ENCODE assay signal across 15 mouse cellular contexts in the genomic region with DNA sequence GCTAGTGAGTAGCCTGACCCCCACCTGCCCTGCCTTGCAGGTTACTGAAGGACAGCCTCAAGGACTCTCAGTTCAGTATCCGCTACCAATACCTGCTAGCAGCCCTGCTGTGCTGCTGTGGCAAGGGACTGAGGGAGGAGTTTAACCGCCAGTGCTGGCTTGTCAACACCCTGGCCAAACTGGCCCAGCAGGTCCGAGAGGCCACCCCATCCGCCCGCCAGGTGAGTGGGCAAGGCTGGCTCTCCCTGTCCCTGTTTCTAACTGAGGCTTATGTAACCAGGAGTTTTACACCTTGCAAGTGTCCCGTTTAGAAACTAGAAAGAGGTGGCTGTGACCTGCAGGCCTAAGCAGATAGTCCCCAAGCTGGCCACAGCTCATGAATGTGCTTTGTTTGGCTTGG. TPM values are rescaled to one million over a fixed set of nuclear protein-coding genes. Genes with fewer than 3 reads are reported as not detected.
DNase-seq lines count a peak whose midpoint lies in the region; ATAC-seq and TF ChIP-seq lines count a peak whose summit lies in the region.
"Had no signal": no experiment of that assay in that cellular context is flagged by ENCODE, and none has a peak within 500 bp of the region (broad histone marks: within the 10 kb centered on the region; RNA-seq: fewer than 3 reads in every experiment).

No protein-coding gene starts in this region.

- H3K27ac ChIP-seq in intestine, embryonic 14.5 days (ENCODE audit: low read depth): no peak overlapping the region
- H3K27ac ChIP-seq in small intestine, adult 2 months (ENCODE audit: insufficient read depth, low read depth, low read length): peak overlapping the region; percentile 26; the same call in 1 of the 2 replicates
- H3K27ac ChIP-seq in midbrain, embryonic 16.5 days (ENCODE audit: low read length): no peak overlapping the region
- H3K27ac ChIP-seq: liver, embryonic 12.5 days; midbrain, embryonic 10.5 days had no signal

- no peak for TF ChIP-seq POLR2A in small intestine, adult 2 months (IDR thresholded peaks at IDR 0.05; ENCODE audit: low read depth, low read length)

- H3K9me3 ChIP-seq in intestine, embryonic 14.5 days (ENCODE audit: control insufficient read depth, low read length): no peaks in the 10 kb centered on the region
- H3K9me3 ChIP-seq in midbrain, embryonic 16.5 days (replicated peaks; ENCODE audit: control insufficient read depth, low read length, poor library complexity, severe bottlenecking): no peaks in the 10 kb centered on the region
- H3K9me3 ChIP-seq: liver, embryonic 12.5 days; midbrain, embryonic 10.5 days had no signal

- peaks cover 54% of the 10 kb centered on the region for H3K36me3 ChIP-seq in intestine, embryonic 14.5 days (ENCODE audit: control insufficient read depth, insufficient read depth, low read length)
- H3K36me3 ChIP-seq in small intestine, adult 2 months (ENCODE audit: control insufficient read depth, insufficient read depth, low read length): peaks cover 49% of the 10 kb centered on the region
- H3K36me3 ChIP-seq in midbrain, embryonic 16.5 days (ENCODE audit: control insufficient read depth, insufficient read depth, low read length): peaks cover 40% of the 10 kb centered on the region

- no peak for DNase-seq in intestine, embryonic 14.5 days (ENCODE audit: low spot score)
- peak; percentile 70 for DNase-seq in kidney, adult 18-20 months
- peak; percentile 59 to 76 for DNase-seq in kidney, postnatal 4 days
- DNase-seq in heart, adult 9 months (ENCODE audit: low spot score in 2 of 2): no peak
- DNase-seq in left cerebral cortex, postnatal 14 days (ENCODE audit: low spot score in 2 of 2): no peak
- DNase-seq: adrenal gland, postnatal 36 days; cerebellum, adult 11-12 months; heart, adult 18-20 months; right cerebral cortex, adult 18-20 months had no signal

- no peak overlapping the region for H3K4me2 ChIP-seq in intestine, embryonic 14.5 days (ENCODE audit: low read length)
- no peak overlapping the region for H3K4me2 ChIP-seq in midbrain, embryonic 16.5 days (ENCODE audit: low read length)
- H3K4me2 ChIP-seq: liver, embryonic 12.5 days had no signal

- peak; percentile 71 for ATAC-seq in intestine, embryonic 14.5 days (replicated peaks; ENCODE audit: low FRiP score, low TSS enrichment, low read depth)
- no peak for ATAC-seq in midbrain, embryonic 16.5 days
- ATAC-seq in inflammation-experienced regulatory T-cells, adult 6 months: no peak
- ATAC-seq: forebrain, embryonic 14.5 days; liver, embryonic 12.5 days had no signal

- intact Hi-C loops in left cerebral cortex, postnatal 14 days (cut with DNase I): no loop called here

- no peak overlapping the region for H3K4me3 ChIP-seq in intestine, embryonic 14.5 days (ENCODE audit: low read depth, low read length)
- H3K4me3 ChIP-seq in small intestine, adult 2 months (ENCODE audit: low read depth, low read length): no peak overlapping the region
- H3K4me3 ChIP-seq in midbrain, embryonic 16.5 days (ENCODE audit: low read depth, low read length): no peak overlapping the region
- H3K4me3 ChIP-seq: liver, embryonic 12.5 days; midbrain, embryonic 10.5 days had no signal

- no peaks in the 10 kb centered on the region for H3K27me3 ChIP-seq in intestine, embryonic 14.5 days (replicated peaks; ENCODE audit: control insufficient read depth, insufficient read depth, low read length)
- H3K27me3 ChIP-seq in small intestine, adult 2 months (ENCODE audit: control insufficient read depth, insufficient read depth, low read length): no peaks in the 10 kb centered on the region
- no peaks in the 10 kb centered on the region for H3K27me3 ChIP-seq in midbrain, embryonic 16.5 days (ENCODE audit: control insufficient read depth, insufficient read depth, low read depth, low read length)
- H3K27me3 ChIP-seq: liver, embryonic 12.5 days had no signal

- no peak overlapping the region for H3K9ac ChIP-seq in intestine, embryonic 14.5 days (ENCODE audit: low read length)
- no peak overlapping the region for H3K9ac ChIP-seq in midbrain, embryonic 16.5 days (ENCODE audit: low read depth, low read length)
- H3K9ac ChIP-seq: liver, embryonic 12.5 days had no signal

- H3K4me1 ChIP-seq in intestine, embryonic 14.5 days (replicated peaks; ENCODE audit: control insufficient read depth, insufficient read depth, low read length): no peaks in the 10 kb centered on the region
- peaks cover 10% of the 10 kb centered on the region for H3K4me1 ChIP-seq in small intestine, adult 2 months (ENCODE audit: control insufficient read depth, insufficient read depth, insufficient read length, low read length)
- no peaks in the 10 kb centered on the region; the same call in 1 of the 2 replicates for H3K4me1 ChIP-seq in midbrain, embryonic 16.5 days (ENCODE audit: control insufficient read depth, insufficient read depth, low read length)

- WGBS in intestine, embryonic 14.5 days: 73% methylated on average over 6 of the region's 6 CpGs
- WGBS in small intestine, adult 2 months: 34% methylated on average over 6 of the region's 6 CpGs
- WGBS in midbrain, embryonic 16.5 days: 90% methylated on average over 6 of the region's 6 CpGs

- no peak for TF ChIP-seq CTCF in small intestine, adult 2 months (IDR thresholded peaks at IDR 0.05; ENCODE audit: extremely low read depth, insufficient read length, insufficient replicate concordance, low read depth, low read length)

RNA-seq across cellular contexts. Expression of a gene that starts 40.3 kb away (rescaled TPM):
- 50.6 and 54.4 TPM in 2 replicates for polyA plus RNA-seq in intestine, embryonic 14.5 days (2014; fragmentation: Nextera tagmentation; extraction: Ambion mirVana)
- polyA plus RNA-seq in small intestine, adult 2 months (2012; rRNA removed): 26.7 and 43.3 TPM in 2 replicates
- polyA plus RNA-seq in midbrain, embryonic 16.5 days (2015; fragmentation: Nextera tagmentation; extraction: Ambion mirVana): 27.7 and 30.7 TPM in 2 replicates
- 10 to 100 TPM; 45.5 to 46.8 TPM for total RNA-seq in left cerebral cortex, postnatal 14 days (2021)
- polyA plus RNA-seq in inflammation-experienced regulatory T-cells, adult 6 months (2017; shearing (Covaris generic)): 10 to 100 TPM; 20.8 to 26.0 (median 23.6) TPM

RNA-seq across cellular contexts. Expression of a gene that starts 45.2 kb away (rescaled TPM):
- polyA plus RNA-seq in intestine, embryonic 14.5 days (2014; fragmentation: Nextera tagmentation; extraction: Ambion mirVana): 9.8 and 11.4 TPM in 2 replicates
- polyA plus RNA-seq in small intestine, adult 2 months (2012; rRNA removed): 13.2 and 23.9 TPM in 2 replicates
- polyA plus RNA-seq in midbrain, embryonic 16.5 days (2015; fragmentation: Nextera tagmentation; extraction: Ambion mirVana): 12.3 and 14.0 TPM in 2 replicates
- 10 to 100 TPM; 17.2 to 18.8 TPM for total RNA-seq in left cerebral cortex, postnatal 14 days (2021)
- under 1 TPM; 0.36 to 0.67 (median 0.61) TPM for polyA plus RNA-seq in inflammation-experienced regulatory T-cells, adult 6 months (2017; shearing (Covaris generic))

Comparison
In these comparisons a context has a peak if more than half of its experiments do, and no peak if none do; other contexts are left out.
1. DNase-seq: peak in kidney, adult 18-20 months (single experiment) and kidney, postnatal 4 days (2 of 2); none in intestine, embryonic 14.5 days (single experiment), heart, adult 9 months (0 of 2) and left cerebral cortex, postnatal 14 days (0 of 2).